Mouse (Mus musculus) neural tube, embryonic 14.5 days (tissue): ENCODE results near the gene Eya2. TPM values are rescaled to one million over a fixed set of nuclear protein-coding genes. Genes with fewer than 3 reads are reported as not detected.
"Not testable (repeated sequence)": the region's sequence is repeated elsewhere in the genome, so short reads cannot be mapped to it uniquely, and the experiment has no call there.

Experiments used
- ATAC-seq: fragments of 200-750 bp; cut with Nextera tagmentation; 2 replicates; pipeline ENCODE4 v1.8.0; 2017; ENCODE audit warnings: low read depth, mild to moderate bottlenecking, moderate TSS enrichment, moderate library complexity
- H3K27ac ChIP-seq: fragments of 300-500 bp; sonication (generic); 2 replicates; pipeline ENCODE4 v1.5.1; 2014; ENCODE audit warnings: low read depth, mild to moderate bottlenecking, control low read depth, low read length, moderate library complexity, mixed read lengths
- H3K27me3 ChIP-seq: fragments of 300-500 bp; sonication (generic); 2 replicates; pipeline ENCODE4 v1.6.1; 2014; ENCODE audit warnings: low read length; ENCODE audit not compliant: control insufficient read depth, insufficient read depth
- H3K36me3 ChIP-seq: fragments of 300-500 bp; sonication (generic); 2 replicates; pipeline ENCODE4 v1.6.1; 2014; ENCODE audit warnings: low read length, mixed read lengths; ENCODE audit not compliant: control insufficient read depth, insufficient read depth
- H3K4me1 ChIP-seq: fragments of 300-500 bp; sonication (generic); 2 replicates; pipeline ENCODE4 v1.6.1; 2014; ENCODE audit warnings: low read length; ENCODE audit not compliant: control insufficient read depth, insufficient read depth
- H3K4me2 ChIP-seq: fragments of 300-500 bp; sonication (generic); 2 replicates; pipeline ENCODE4 v1.6.1; 2014; ENCODE audit warnings: mild to moderate bottlenecking, low read depth, low read length, control low read depth
- H3K4me3 ChIP-seq: fragments of 300-500 bp; sonication (generic); 2 replicates; pipeline ENCODE4 v1.5.1; 2014; ENCODE audit warnings: low read depth, low read length, control low read depth, mixed read lengths
- H3K9ac ChIP-seq: fragments of 300-500 bp; sonication (generic); replicated peaks from 2 replicates; pipeline ENCODE4 v1.6.1; 2014; ENCODE audit warnings: low read depth, mild to moderate bottlenecking, control low read depth, low read length, mixed read lengths
- H3K9me3 ChIP-seq: fragments of 300-500 bp; sonication (generic); 2 replicates; pipeline ENCODE4 v1.6.1; 2016; ENCODE audit warnings: low read length; ENCODE audit not compliant: control insufficient read depth
- WGBS: fragments of 180-500 bp; shearing (Covaris S2); extraction: QIAGEN DNeasy Blood & Tissue Kit; methylation state at CpG from one replicate; pipeline ENCODE4 v1.1.7; 2014; 5-methylcytosine and 5-hydroxymethylcytosine counted together
- polyA plus RNA-seq: library from polyadenylated mRNA; unstranded; fragments of >200 nt; fragmentation: Nextera tagmentation; extraction: Ambion mirVana; gene quantifications from 2 replicates; pipeline ENCODE4 v1.2.1, GENCODE M21; 2014

The Eya2 gene
- polyA plus RNA-seq, result 4.7 and 6.9 TPM in 2 replicates

DNA sequence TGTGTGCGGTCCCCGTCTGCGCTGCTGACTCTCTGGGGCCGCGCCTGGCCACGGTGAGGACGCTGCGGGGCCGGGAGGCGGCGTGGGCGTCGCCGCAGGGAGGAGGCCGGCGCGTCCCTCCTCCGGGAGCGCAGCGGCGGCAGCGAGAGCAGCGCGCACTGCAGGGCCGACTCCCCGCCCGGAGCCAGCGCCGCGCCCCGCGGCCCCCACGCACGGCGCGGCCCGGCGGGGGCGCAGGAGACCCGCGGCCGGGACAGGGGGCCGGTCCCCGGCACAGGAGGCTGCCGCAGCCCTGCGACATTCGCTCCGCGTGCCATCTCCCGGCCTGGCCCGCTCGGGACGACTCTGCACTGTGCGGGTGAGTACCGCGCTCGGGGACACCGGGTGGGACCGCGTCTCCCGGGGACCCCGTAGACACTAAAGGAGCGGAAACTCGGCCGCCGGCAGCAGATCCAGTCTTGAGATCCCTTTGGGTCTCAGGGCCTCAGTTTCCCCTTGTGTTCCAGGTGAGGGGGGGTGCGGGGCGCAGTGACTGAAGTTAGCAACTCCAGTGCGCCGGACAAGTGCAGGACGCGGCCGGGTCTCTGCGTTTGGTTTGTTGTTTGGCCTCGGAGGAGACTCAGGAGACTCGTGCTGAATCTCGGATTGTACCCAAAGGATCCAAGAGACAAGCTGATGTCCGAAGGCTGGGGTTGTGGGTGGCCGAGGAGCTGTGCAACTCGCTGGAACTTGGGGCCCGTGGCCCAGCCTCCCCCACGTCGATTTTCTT is at the start of gene Eya2:
Eya2 (plus strand) TSS at position 126 of the 769 bp plus-strand sequence.
- no peaks in the 10 kb centered on the region for H3K36me3 ChIP-seq
- peak within 1 kb of the TSS; percentile 75 for H3K9ac ChIP-seq
- peak within 1 kb of the TSS; percentile 48 for H3K27ac ChIP-seq
- peak within 1 kb of the TSS; percentile 60 for H3K4me3 ChIP-seq
- H3K9me3 ChIP-seq, result no peaks in the 10 kb centered on the region
- ATAC-seq, result peak; percentile 81
- under 1% methylated on average over 61 of the region's 83 CpGs for WGBS
- H3K4me1 ChIP-seq, result peaks cover 7% of the 10 kb centered on the region
- H3K4me2 ChIP-seq, result peak within 1 kb of the TSS; percentile 94
- H3K27me3 ChIP-seq, result no peaks in the 10 kb centered on the region

DNA sequence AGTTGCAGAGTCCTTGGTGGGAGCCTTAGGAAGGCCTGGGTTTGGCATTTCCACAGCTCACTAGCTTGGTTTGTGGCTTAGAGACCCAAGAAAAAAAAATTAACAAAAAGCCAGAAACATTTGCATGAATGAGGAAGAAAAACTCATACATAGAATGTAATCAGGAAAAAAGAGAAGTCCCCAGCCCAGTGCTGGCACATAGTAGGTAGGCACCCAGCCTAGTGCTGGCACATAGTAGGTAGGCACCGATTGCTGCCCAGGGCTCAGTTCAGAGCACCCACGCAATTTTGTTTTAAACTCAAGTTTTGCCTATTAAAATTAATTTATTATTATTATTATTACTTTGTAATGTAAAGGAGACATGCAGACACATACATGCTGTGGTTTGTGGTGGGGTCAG is 49.1 kb upstream of the Eya2 start:
- ATAC-seq, result no peak
- Histone ChIP-seq H3K27me3 (no peaks in the 10 kb centered on the region), H3K9me3 (no peaks in the 10 kb centered on the region), H3K36me3 (no peaks in the 10 kb centered on the region), H3K4me2 (no peak overlapping the region), H3K4me3 (no peak overlapping the region), H3K27ac (no peak overlapping the region), H3K4me1 (no peaks in the 10 kb centered on the region), H3K9ac (no peak overlapping the region)
- WGBS, result 94% methylated on average over 2 of the region's 2 CpGs

DNA sequence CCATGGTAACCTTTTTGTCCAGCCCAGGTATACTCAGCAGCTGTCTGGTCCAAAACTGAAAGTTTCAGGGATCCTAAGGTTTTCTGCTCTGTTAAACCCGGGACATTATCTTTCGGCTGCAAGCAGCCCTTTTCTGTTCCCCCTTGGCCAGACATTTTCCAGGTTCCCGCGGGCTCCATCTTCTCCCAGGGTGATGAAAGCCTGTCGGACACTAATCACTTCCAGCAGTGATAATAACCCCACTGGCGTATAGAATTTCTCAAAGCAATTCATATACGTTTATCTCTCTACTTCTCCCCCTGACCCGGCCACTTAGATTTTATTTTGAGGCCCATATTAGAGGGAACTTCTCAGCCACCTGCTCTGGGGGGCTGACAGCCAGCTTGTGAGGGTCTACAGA is 48.5 kb upstream of the Eya2 start:
- Histone ChIP-seq H3K4me1 (no peaks in the 10 kb centered on the region), H3K36me3 (no peaks in the 10 kb centered on the region), H3K27ac (no peak overlapping the region), H3K9ac (no peak overlapping the region), H3K4me3 (no peak overlapping the region), H3K9me3 (no peaks in the 10 kb centered on the region), H3K27me3 (no peaks in the 10 kb centered on the region), H3K4me2 (no peak overlapping the region)
- ATAC-seq, result no peak
- WGBS, result 58% methylated on average over 8 of the region's 8 CpGs

DNA sequence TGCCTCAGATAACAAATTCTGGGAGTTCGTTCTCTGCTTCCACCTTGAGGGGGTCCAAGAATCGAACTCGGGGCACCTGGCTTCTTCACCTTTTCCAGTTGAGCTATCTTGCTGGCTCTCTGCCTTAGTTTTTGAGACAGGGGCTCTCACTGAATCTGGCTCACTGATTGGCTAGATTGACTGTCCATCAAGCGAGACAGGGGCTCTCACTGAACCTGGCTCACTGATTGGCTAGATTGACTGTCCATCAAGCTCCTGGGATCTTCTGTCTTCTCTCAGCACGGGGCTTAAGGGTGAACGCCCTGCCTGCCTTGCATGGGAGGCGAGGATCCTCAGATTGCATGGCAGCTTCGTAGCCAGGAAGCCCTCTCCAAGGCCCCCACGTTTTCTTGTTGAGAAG is 47.4 kb upstream of the Eya2 start:
- Histone ChIP-seq H3K9ac (no peak overlapping the region), H3K27ac (no peak overlapping the region), H3K36me3 (no peaks in the 10 kb centered on the region), H3K27me3 (no peaks in the 10 kb centered on the region), H3K4me1 (no peaks in the 10 kb centered on the region), H3K4me2 (no peak overlapping the region), H3K9me3 (no peaks in the 10 kb centered on the region), H3K4me3 (no peak overlapping the region)
- 61% methylated on average over 9 of the region's 9 CpGs for WGBS
- no peak for ATAC-seq

DNA sequence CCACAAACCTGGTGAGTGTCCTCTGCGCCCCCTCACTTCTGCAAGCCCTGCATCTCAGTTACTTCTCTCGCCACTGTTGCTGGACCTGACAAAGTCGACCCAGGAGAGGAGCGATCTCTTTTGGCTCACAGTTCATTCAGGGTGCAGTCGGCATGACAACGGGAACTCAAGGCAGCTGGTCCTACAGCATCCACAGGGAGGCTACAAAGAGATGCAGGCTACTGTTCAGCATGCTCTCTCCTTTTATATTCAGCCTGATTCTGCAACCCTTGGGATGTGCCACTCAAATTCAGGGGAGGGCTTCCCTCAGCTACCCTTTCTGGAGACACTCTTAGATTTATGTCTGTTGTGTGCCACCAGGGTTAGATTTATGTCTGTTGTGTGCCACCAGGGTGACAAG is 46.2 kb upstream of the Eya2 start:
- no peak overlapping the region for H3K4me3 ChIP-seq

DNA sequence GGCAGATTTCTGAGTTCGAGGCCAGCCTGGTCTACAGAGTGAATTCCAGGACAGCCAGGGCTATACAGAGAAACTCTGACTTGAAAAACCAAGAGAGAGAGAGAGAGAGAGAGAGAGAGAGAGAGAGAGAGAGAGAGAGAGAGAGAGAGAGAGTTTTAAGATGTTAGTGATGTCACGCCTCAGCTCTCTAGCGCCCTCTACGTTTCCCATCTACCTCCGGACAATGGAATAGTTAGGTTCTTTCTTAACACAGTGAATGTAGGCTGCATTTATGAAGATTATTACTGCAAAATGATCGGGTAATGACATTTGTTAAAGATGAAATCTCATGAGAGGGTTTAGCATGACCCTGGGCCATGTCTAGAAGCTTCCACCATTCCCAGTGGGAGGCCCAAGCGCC is 44.4 kb upstream of the Eya2 start:
- H3K27ac ChIP-seq, ATAC-seq, H3K4me3 ChIP-seq, H3K9me3 ChIP-seq, H3K36me3 ChIP-seq, H3K9ac ChIP-seq, H3K27me3 ChIP-seq, H3K4me1 ChIP-seq, H3K4me2 ChIP-seq: not testable (repeated sequence)
- 75% methylated on average over 7 of the region's 7 CpGs for WGBS

More for the DNA sequence above, 46.2 kb upstream of the Eya2 start:
- Histone ChIP-seq H3K27ac (no peak overlapping the region), H3K4me2 (no peak overlapping the region), H3K9ac (no peak overlapping the region), H3K9me3 (no peaks in the 10 kb centered on the region), H3K4me1 (no peaks in the 10 kb centered on the region), H3K27me3 (no peaks in the 10 kb centered on the region), H3K36me3 (no peaks in the 10 kb centered on the region)
- WGBS, result 38% methylated on average over 6 of the region's 6 CpGs
- no peak for ATAC-seq

DNA sequence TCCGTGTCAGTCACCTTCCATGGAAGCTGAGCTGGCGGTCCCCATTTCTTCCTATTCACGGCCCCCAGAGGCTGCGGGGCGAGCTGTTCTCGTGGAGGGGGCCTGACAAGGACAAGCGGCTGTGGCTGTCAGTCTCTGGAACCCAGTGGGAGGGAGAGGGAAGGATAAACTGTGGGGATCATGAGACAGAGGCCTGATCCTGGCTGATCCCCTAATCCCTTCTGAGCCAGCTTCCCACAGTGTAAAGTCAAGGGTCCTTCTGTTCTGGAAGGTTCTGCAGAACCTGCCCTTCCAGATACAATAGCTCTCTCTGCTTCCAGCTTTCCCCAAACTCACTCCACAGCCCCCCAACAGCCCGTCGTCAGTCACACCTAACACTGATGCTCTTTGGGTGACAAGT is 40.8 kb upstream of the Eya2 start:
- no peak for ATAC-seq
- Histone ChIP-seq H3K27ac (no peak overlapping the region), H3K9me3 (no peaks in the 10 kb centered on the region), H3K36me3 (no peaks in the 10 kb centered on the region), H3K4me1 (no peaks in the 10 kb centered on the region), H3K4me3 (no peak overlapping the region), H3K4me2 (no peak overlapping the region), H3K27me3 (no peaks in the 10 kb centered on the region), H3K9ac (no peak overlapping the region)
- WGBS, result 76% methylated on average over 9 of the region's 9 CpGs

DNA sequence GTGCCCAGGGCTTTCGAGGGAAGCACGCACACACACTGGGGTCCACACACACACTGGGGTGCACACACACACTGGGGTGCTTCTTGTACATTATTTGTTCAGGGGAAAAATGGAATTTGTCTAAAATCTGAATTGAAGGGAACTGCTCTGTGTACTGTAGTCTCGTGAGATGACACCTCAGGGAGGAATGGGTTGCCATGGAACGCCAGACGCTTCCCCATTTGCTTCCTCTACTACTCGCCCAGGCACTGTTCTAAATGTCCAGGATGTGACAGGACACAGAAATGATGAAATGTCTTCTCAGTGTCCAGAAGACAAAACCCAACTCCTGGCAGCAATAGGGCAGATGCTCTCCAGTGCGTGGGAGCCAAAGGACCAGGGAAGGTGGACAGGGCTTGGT is 37.6 kb upstream of the Eya2 start:
- H3K4me1 ChIP-seq, result no peaks in the 10 kb centered on the region
- no peak overlapping the region for H3K27ac ChIP-seq
- H3K4me2 ChIP-seq, result no peak overlapping the region
- no peak for ATAC-seq
- H3K27me3 ChIP-seq, result no peaks in the 10 kb centered on the region
- no peaks in the 10 kb centered on the region for H3K9me3 ChIP-seq
- H3K9ac ChIP-seq, result no peak overlapping the region
- H3K4me3 ChIP-seq, result no peak overlapping the region
- no peaks in the 10 kb centered on the region for H3K36me3 ChIP-seq
- 80% methylated on average over 7 of the region's 7 CpGs for WGBS

DNA sequence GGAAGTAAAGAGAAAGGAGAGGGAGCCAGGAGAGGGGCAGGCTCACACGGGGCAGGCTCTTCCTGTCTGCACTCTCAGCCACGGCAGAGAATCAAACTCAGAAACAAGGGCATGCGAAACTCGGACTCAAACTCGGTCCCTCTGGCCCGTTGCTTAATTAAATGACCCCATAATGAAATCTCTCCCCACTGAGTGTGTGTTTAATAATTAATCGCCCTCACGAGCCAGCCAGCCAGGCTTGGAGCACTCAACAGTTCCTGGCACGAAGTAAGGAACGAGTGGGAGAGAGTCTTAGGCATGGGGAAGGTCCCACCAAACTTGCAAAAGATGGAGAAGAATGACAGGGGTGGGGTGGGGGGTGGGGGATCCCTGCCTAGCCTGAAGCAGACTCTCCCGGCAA is 35.9 kb upstream of the Eya2 start:
- Histone ChIP-seq H3K27me3 (no peaks in the 10 kb centered on the region), H3K4me3 (no peak overlapping the region), H3K4me2 (no peak overlapping the region), H3K4me1 (peaks cover 6% of the 10 kb centered on the region; the same call in 1 of the 2 replicates), H3K36me3 (no peaks in the 10 kb centered on the region), H3K27ac (no peak overlapping the region), H3K9ac (no peak overlapping the region), H3K9me3 (no peaks in the 10 kb centered on the region)
- no peak for ATAC-seq
- 41% methylated on average over 11 of the region's 11 CpGs for WGBS
